Mouse (Mus musculus) B cell, adult 62 days (primary cell): ENCODE measurements around the gene Gpr137c. TPM values are rescaled to one million over a fixed set of nuclear protein-coding genes. Genes with fewer than 3 reads are reported as not detected.

ENCODE experiments used
- total RNA-seq: library from RNA; stranded (reverse); gene quantifications from 4 replicates; pipeline ENCODE4 v1.2.4, GENCODE M21; 2023

Gene Gpr137c
- total RNA-seq = 59.2 to 76.3 TPM (median 64.3 TPM) in 4 replicates

GRCm38 (mm10) chr14:45219281-45220089 lies at the start of gene Gpr137c:
Gpr137c (plus strand) TSS chr14:45219717.

GRCm38 (mm10) chr14:45220090-45220956 lies 806 bp downstream of the Gpr137c start, which contains the start of gene Txndc16:
Txndc16 (minus strand) TSS chr14:45220328.

GRCm38 (mm10) chr14:45318426-45319236 lies 99.1 kb downstream of the Gpr137c start, which contains the start of gene Ero1l:
Ero1l (minus strand) TSS chr14:45318771.

GRCm38 (mm10) chr14:45329589-45330181 lies 110.2 kb downstream of the Gpr137c start, which contains the start of gene Psmc6:
Psmc6 (plus strand) TSS chr14:45329788.

Other genes with a start within 250 kb of the Gpr137c start
- gene Ptger2, start 231.5 kb upstream of the Gpr137c start, total RNA-seq = 1.1 to 1.8 TPM (median 1.4 TPM) in 4 replicates
- 253 to 286 TPM (median 269 TPM) in 4 replicates for gene Txndc16, start 611 bp downstream of the Gpr137c start, total RNA-seq
- gene Ero1l, start 99.1 kb downstream of the Gpr137c start, total RNA-seq = 14.5 to 26.2 TPM (median 18.8 TPM) in 4 replicates
- 83.3 to 107 TPM (median 94.0 TPM) in 4 replicates for gene Psmc6, start 110.1 kb downstream of the Gpr137c start, total RNA-seq
- 31.2 to 40.2 TPM (median 35.4 TPM) in 4 replicates for gene Styx, start 131.4 kb downstream of the Gpr137c start, total RNA-seq
- 10.5 to 16.4 TPM (median 14.4 TPM) in 4 replicates for gene Gnpnat1, start 185.2 kb downstream of the Gpr137c start, total RNA-seq